Mouse (Mus musculus) brain, embryonic 14.5 days (tissue): ENCODE data around the gene Asb13.

Experiments
- CTCF ChIP-seq: fragments of 200-500 bp; IDR thresholded peaks from 2 replicates; pipeline ENCODE4 v1.5.1; 2012; ENCODE audit warnings: inconsistent platforms, mild to moderate bottlenecking, moderate library complexity, borderline replicate concordance; ENCODE audit not compliant: insufficient read depth, insufficient read length; ENCODE audit errors: extremely low read depth
- POLR2A ChIP-seq: fragments of 200-500 bp; IDR thresholded peaks from 2 replicates; pipeline ENCODE4 v1.6.1; 2012; ENCODE audit warnings: mild to moderate bottlenecking, inconsistent platforms, borderline replicate concordance; ENCODE audit not compliant: poor library complexity, insufficient read depth, insufficient read length, severe bottlenecking; ENCODE audit errors: extremely low read depth

DNA sequence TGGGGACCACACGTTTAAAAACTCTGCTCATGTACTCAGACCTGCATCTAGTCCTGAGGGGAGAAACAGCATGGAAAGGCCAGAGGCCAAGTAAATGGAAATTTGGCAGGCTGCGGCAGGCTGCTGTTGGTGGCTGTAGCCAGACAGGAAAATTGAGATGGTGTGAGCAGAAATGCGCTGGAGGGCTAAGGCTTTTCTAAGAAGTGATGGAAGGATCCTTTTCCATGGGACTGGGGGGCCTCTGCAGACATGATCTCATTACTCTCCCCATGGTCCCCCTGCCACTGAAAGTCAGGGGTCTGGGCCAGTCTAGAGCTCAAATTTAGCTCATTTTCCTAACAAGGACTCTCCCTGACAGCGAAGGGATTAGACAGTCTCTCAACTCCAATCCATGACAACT lies 39.8 kb downstream of the Asb13 start:
- TF ChIP-seq POLR2A (no peak), CTCF (no peak)
